Mouse (Mus musculus) limb, embryonic 14.5 days (tissue): ENCODE results near the gene Macrod1. TPM values are rescaled to one million over a fixed set of nuclear protein-coding genes. Genes with fewer than 3 reads are reported as not detected.

Experiments used
- ATAC-seq: fragments of 200-750 bp; cut with Nextera tagmentation; 2 replicates; pipeline ENCODE4 v1.8.0; 2017; ENCODE audit warnings: low read depth, moderate number of reproducible peaks, moderate TSS enrichment; ENCODE audit not compliant: low FRiP score
- DNase-seq: peaks from one replicate; pipeline ENCODE4 v3.0.0-alpha.2; 2015; ENCODE audit warnings: low spot score
- H3K27ac ChIP-seq: fragments of 300-500 bp; sonication (generic); replicated peaks from 2 replicates; pipeline ENCODE4 v1.5.1; 2014; ENCODE audit warnings: low read depth, mild to moderate bottlenecking, low read length, moderate library complexity, mixed read lengths
- H3K27me3 ChIP-seq: fragments of 300-500 bp; sonication (generic); 2 replicates; pipeline ENCODE4 v1.6.1; 2014; ENCODE audit warnings: low read length, mixed read lengths; ENCODE audit not compliant: control insufficient read depth, insufficient read depth
- H3K36me3 ChIP-seq: fragments of 300-500 bp; sonication (generic); 2 replicates; pipeline ENCODE4 v1.6.1; 2014; ENCODE audit warnings: mild to moderate bottlenecking, low read length, moderate library complexity, mixed read lengths; ENCODE audit not compliant: control insufficient read depth, insufficient read depth
- H3K4me1 ChIP-seq: fragments of 300-500 bp; sonication (generic); 2 replicates; pipeline ENCODE4 v1.6.1; 2014; ENCODE audit warnings: antibody characterized with exemption, low read length, mixed read lengths; ENCODE audit not compliant: control insufficient read depth, insufficient read depth
- H3K4me2 ChIP-seq: fragments of 300-500 bp; sonication (generic); replicated peaks from 2 replicates; pipeline ENCODE4 v1.6.1; 2014; ENCODE audit warnings: low read depth, mild to moderate bottlenecking, low read length, moderate library complexity; ENCODE audit not compliant: severe bottlenecking
- H3K4me3 ChIP-seq: fragments of 300-500 bp; sonication (generic); replicated peaks from 2 replicates; pipeline ENCODE4 v1.5.1; 2014; ENCODE audit warnings: low read length
- H3K9ac ChIP-seq: fragments of 300-500 bp; sonication (generic); 2 replicates; pipeline ENCODE4 v1.6.1; 2014; ENCODE audit warnings: mild to moderate bottlenecking, low read depth, low read length, moderate library complexity; ENCODE audit not compliant: severe bottlenecking
- H3K9me3 ChIP-seq: fragments of 300-500 bp; sonication (generic); 2 replicates; pipeline ENCODE4 v1.6.1; 2016; ENCODE audit warnings: low read length; ENCODE audit not compliant: control insufficient read depth
- POLR2A ChIP-seq: fragments of 200-500 bp; IDR thresholded peaks from 2 replicates; pipeline ENCODE4 v1.8.0; 2012; ENCODE audit warnings: inconsistent platforms, mild to moderate bottlenecking, moderate library complexity, borderline replicate concordance; ENCODE audit not compliant: insufficient read depth, insufficient read length; ENCODE audit errors: extremely low read depth
- WGBS: fragments of 180-500 bp; shearing (Covaris S2); extraction: QIAGEN DNeasy Blood & Tissue Kit; methylation state at CpG from one replicate; pipeline ENCODE4 v1.1.7; 2014; 5-methylcytosine and 5-hydroxymethylcytosine counted together
- polyA plus RNA-seq, 2 experiments: library from polyadenylated mRNA; depleted of rRNA in 1 of 2; stranded (reverse) in 1 of 2; unstranded in 1 of 2; fragments of >200 nt; fragmentation: Nextera tagmentation in 1 of 2; extraction: Ambion mirVana in 1 of 2; gene quantifications; 2 replicates each; pipeline versions ENCODE4 v1.2.1 to v1.2.3; 2012 to 2014

Macrod1 gene
- polyA plus RNA-seq, 2 experiments = 19.7 to 24.6 TPM

GRCm38 (mm10) chr19:7121252-7121651 lies 64.6 kb downstream of the Macrod1 start:
- 32% methylated on average over 11 of the region's 11 CpGs for WGBS
- no peak overlapping the region for H3K27ac ChIP-seq
- no peak overlapping the region for H3K4me3 ChIP-seq
- H3K4me2 ChIP-seq = no peak overlapping the region
- no peaks in the 10 kb centered on the region for H3K36me3 ChIP-seq
- H3K4me1 ChIP-seq = peaks cover 17% of the 10 kb centered on the region
- DNase-seq (no peak), ATAC-seq (no peak)
- H3K9me3 ChIP-seq = no peaks in the 10 kb centered on the region
- H3K9ac ChIP-seq = no peak overlapping the region
- 0 out of 2 replicates have a peak, but pooled peaks cover under 1% of the 10 kb centered on the region for H3K27me3 ChIP-seq
- no peak for TF ChIP-seq POLR2A

DNA sequence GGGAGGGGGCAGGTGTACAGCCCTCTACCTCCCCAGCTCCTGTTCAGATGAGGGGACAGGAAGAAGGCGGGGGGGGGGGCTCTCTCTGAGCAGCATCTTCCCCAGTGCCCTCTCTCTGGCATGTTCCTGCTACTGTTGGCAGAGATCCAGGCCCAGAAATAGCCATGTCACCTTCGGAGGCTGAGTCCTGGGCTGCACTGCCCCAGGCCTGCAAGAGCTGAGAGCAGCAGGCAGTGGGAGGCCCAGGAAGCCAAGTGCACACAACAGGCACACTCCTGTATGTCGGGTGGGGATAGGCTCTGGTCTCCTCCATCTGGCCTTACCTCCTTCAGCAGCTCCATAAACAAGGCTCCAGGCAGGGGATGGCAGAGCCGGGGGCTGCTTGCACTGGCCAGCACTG lies 65.7 kb downstream of the Macrod1 start:
- Histone ChIP-seq H3K27ac (no peak overlapping the region), H3K27me3 (no peaks in the 10 kb centered on the region), H3K9ac (no peak overlapping the region), H3K4me2 (no peak overlapping the region), H3K36me3 (no peaks in the 10 kb centered on the region), H3K4me3 (no peak overlapping the region), H3K9me3 (no peaks in the 10 kb centered on the region), H3K4me1 (peaks cover 8% of the 10 kb centered on the region; the same call in 1 of the 2 replicates)
- TF ChIP-seq POLR2A = no peak
- no peak for DNase-seq
- ATAC-seq = no peak
- whole genome bisulfite sequencing = 36% methylated on average over 4 of the region's 4 CpGs

DNA sequence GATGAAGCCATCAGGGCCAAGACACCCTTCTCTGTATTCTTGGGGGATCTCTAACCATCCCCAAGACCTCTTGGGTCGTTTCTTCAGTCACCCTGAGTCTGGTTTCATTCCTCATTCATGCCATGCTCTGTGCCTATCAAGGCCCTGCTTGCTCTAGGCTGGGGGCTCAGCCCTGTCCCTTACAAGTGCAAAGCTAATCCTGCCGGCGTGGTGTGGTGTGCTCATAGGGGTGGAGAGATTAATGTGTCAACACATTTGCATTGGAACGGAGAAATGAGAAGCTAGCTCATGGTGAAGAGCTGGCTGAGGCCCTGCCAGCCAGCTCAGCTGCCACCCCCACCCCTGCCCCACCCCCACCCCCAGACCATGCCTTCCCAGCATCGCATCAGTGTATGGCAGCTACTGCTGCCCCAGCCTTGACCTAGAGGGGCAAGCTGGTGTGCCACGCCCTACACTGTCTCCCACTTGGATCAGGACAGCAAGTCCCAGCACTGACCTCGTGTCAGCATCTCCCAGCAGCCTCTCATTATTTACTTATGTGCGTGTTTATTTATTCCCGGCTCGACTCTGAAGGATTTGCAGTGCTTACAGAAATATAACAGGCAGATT lies 66.2 kb downstream of the Macrod1 start:
- Histone ChIP-seq H3K4me3 (no peak overlapping the region), H3K4me2 (no peak overlapping the region), H3K9ac (0 out of 2 replicates have a peak overlapping the region, but pooled peaks have one; percentile 25), H3K27ac (no peak overlapping the region), H3K27me3 (no peaks in the 10 kb centered on the region), H3K36me3 (no peaks in the 10 kb centered on the region), H3K9me3 (no peaks in the 10 kb centered on the region), H3K4me1 (peaks cover 8% of the 10 kb centered on the region; the same call in 1 of the 2 replicates)
- no peak for TF ChIP-seq POLR2A
- WGBS = 39% methylated on average over 10 of the region's 10 CpGs
- no peak for ATAC-seq
- DNase-seq = no peak

DNA sequence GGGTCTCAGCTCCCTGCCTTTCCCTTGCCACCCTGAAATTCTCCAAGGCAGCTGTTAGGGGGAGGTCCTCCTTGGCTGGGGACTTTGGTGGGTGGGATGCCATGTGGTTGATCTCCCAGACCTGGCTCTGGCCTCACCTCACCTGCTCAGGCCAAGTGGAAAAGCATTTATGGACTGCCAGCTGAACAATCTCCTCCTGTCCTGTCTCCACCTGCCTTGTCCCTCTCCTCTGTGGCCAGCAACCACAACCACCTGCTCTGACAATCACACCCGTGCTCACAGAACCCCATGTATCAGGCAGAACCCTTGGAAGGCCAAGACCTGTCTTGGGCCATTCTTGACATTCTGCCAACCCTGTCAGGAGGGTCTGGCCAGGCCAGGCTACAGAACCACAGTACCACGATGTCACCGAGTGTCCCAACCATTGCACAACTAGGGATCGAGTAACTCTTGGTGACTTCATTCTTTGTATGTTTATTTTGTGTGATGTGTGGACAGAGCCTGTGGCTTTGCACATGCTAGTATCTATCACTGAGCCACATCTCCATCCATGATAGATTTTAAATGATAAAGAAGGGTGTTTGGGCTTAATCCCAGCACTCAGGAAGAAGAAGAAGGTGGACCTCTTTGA lies 69.0 kb downstream of the Macrod1 start:
- no peak overlapping the region for H3K4me3 ChIP-seq
- no peak for TF ChIP-seq POLR2A
- no peaks in the 10 kb centered on the region for H3K27me3 ChIP-seq
- no peak overlapping the region for H3K27ac ChIP-seq
- H3K9ac ChIP-seq = no peak overlapping the region
- DNase-seq = no peak
- no peaks in the 10 kb centered on the region for H3K9me3 ChIP-seq
- peaks cover 14% of the 10 kb centered on the region; the same call in 1 of the 2 replicates for H3K4me1 ChIP-seq
- no peak overlapping the region for H3K4me2 ChIP-seq
- no peak for ATAC-seq
- WGBS = 81% methylated on average over 4 of the region's 4 CpGs
- H3K36me3 ChIP-seq = no peaks in the 10 kb centered on the region

DNA sequence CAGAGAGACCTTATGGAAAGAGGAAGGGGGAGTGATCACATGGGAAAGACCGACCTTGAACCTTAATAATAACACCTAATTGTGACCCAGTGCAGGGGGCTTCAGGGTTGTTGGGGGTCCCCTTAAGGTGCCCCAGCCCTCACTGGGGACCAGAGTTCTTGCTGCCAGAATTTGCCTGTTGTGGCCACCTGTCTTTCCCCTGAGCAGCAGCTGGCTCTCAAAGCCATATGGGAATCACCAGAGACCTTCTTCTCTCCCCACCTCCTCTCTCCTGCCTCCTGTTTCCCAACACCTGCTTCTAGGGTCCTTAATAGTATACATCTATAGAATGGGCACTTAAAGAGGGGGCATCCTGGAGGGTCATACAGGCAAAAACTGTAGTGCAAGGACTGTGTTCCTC lies 69.6 kb downstream of the Macrod1 start:
- H3K27me3 ChIP-seq = no peaks in the 10 kb centered on the region
- H3K36me3 ChIP-seq = no peaks in the 10 kb centered on the region
- H3K4me2 ChIP-seq = no peak overlapping the region
- TF ChIP-seq POLR2A = no peak
- whole genome bisulfite sequencing = 70% methylated on average over 1 of the region's 1 CpGs
- DNase-seq (no peak), ATAC-seq (no peak)
- no peaks in the 10 kb centered on the region for H3K9me3 ChIP-seq
- no peak overlapping the region for H3K9ac ChIP-seq
- H3K27ac ChIP-seq = no peak overlapping the region
- H3K4me1 ChIP-seq = peaks cover 14% of the 10 kb centered on the region; the same call in 1 of the 2 replicates
- H3K4me3 ChIP-seq = no peak overlapping the region
